Mouse (Mus musculus) limb, embryonic 13.5 days (tissue): Measurements from ENCODE around the gene Tpsb2. TPM values are rescaled to one million over a fixed set of nuclear protein-coding genes. Genes with fewer than 3 reads are reported as not detected.

ENCODE experiments used
- polyA plus RNA-seq: library from polyadenylated mRNA; unstranded; fragments of >200 nt; fragmentation: Nextera tagmentation; extraction: Ambion mirVana; gene quantifications from 2 replicates; pipeline ENCODE4 v1.2.1, GENCODE M21; 2015

Gene Tpsb2
- polyA plus RNA-seq, 1 experiment from 2014 or later = 2.1 TPM

Other genes starting within 250 kb of the Tpsb2 start
- 1.3 and 1.7 TPM in 2 replicates for gene Ptx4, start 245.5 kb upstream of the Tpsb2 start, polyA plus RNA-seq
- 26.5 and 27.2 TPM in 2 replicates for gene Clcn7, start 232.9 kb upstream of the Tpsb2 start, polyA plus RNA-seq
- gene Ccdc154, start 203.8 kb upstream of the Tpsb2 start, polyA plus RNA-seq = not detected in 2 replicates
- gene Gm38655, start 190.8 kb upstream of the Tpsb2 start, polyA plus RNA-seq = not detected in 2 replicates
- gene BC003965, start 181.8 kb upstream of the Tpsb2 start, polyA plus RNA-seq = 34.2 and 34.5 TPM in 2 replicates
- 9.7 and 11.4 TPM in 2 replicates for gene Unkl, start 177.9 kb upstream of the Tpsb2 start, polyA plus RNA-seq
- 34.9 and 35.5 TPM in 2 replicates for gene Gnptg, start 126.2 kb upstream of the Tpsb2 start, polyA plus RNA-seq
- 57.0 and 59.4 TPM in 2 replicates for gene Tsr3, start 126.1 kb upstream of the Tpsb2 start, polyA plus RNA-seq
- gene Baiap3, start 109.9 kb upstream of the Tpsb2 start, polyA plus RNA-seq = 1.1 and 1.7 TPM in 2 replicates
- gene Ube2i, start 91.7 kb upstream of the Tpsb2 start, polyA plus RNA-seq = 679 and 685 TPM in 2 replicates
- 0.70 and 0.78 TPM in 2 replicates for gene Prss34, start 67.9 kb upstream of the Tpsb2 start, polyA plus RNA-seq
- not detected in 2 replicates for gene Prss28, start 57.7 kb upstream of the Tpsb2 start, polyA plus RNA-seq
- not detected in 2 replicates for gene Prss29, start 47.7 kb upstream of the Tpsb2 start, polyA plus RNA-seq
- gene Tpsab1, start 20.7 kb upstream of the Tpsb2 start, polyA plus RNA-seq = 0.08 and 0.09 TPM in 2 replicates
- gene Tpsg1, start 3.0 kb downstream of the Tpsb2 start, polyA plus RNA-seq = 1.8 and 3.3 TPM in 2 replicates
- gene Cacna1h, start 67.5 kb downstream of the Tpsb2 start, polyA plus RNA-seq = 5.2 and 7.5 TPM in 2 replicates
- gene Tekt4, start 88.3 kb downstream of the Tpsb2 start, polyA plus RNA-seq = not detected in 2 replicates
- 0.24 and 0.29 TPM in 2 replicates for gene Sstr5, start 131.0 kb downstream of the Tpsb2 start, polyA plus RNA-seq
- gene Sox8, start 204.4 kb downstream of the Tpsb2 start, polyA plus RNA-seq = 15.0 and 16.5 TPM in 2 replicates
- 31.2 and 33.2 TPM in 2 replicates for gene Lmf1, start 212.8 kb downstream of the Tpsb2 start, polyA plus RNA-seq